Mouse (Mus musculus): ENCODE measurements around the gene Auts2. TPM values are rescaled to one million over a fixed set of nuclear protein-coding genes. Genes with fewer than 3 reads are reported as not detected.

The Auts2 gene
- polyA plus RNA-seq, 1 experiment = 9.2 TPM

GRCm38 (mm10) chr5:132272132-132272531, 271.0 kb downstream of the Auts2 start:
- H3K36me3 ChIP-seq (ENCODE audit: control insufficient read depth, insufficient read depth, low read length) = no peaks in the 10 kb centered on the region
- H3K27me3 ChIP-seq (replicated peaks; ENCODE audit: control insufficient read depth, insufficient read depth, low read length) = no peaks in the 10 kb centered on the region
- no peak for TF ChIP-seq CTCF (conservative IDR thresholded peaks at IDR 0.05; ENCODE audit: insufficient read depth, insufficient read length, low read depth, low read length)
- TF ChIP-seq POLR2A (IDR thresholded peaks at IDR 0.05; ENCODE audit: low read depth, low read length) = no peak
- no peak for DNase-seq
- no peak overlapping the region for H3K27ac ChIP-seq (ENCODE audit: insufficient read depth, low read depth, low read length)
- 69% methylated on average over 4 of the region's 4 CpGs for WGBS
- H3K4me3 ChIP-seq (ENCODE audit: insufficient read depth, low read depth, low read length) = no peak overlapping the region
- no peaks in the 10 kb centered on the region for H3K4me1 ChIP-seq (ENCODE audit: control insufficient read depth, insufficient read depth, low read length)

GRCm38 (mm10) chr5:132270896-132271295, 272.2 kb downstream of the Auts2 start:
- DNase-seq = no peak
- H3K4me3 ChIP-seq (ENCODE audit: insufficient read depth, low read depth, low read length) = no peak overlapping the region
- no peaks in the 10 kb centered on the region for H3K36me3 ChIP-seq (ENCODE audit: control insufficient read depth, insufficient read depth, low read length)
- TF ChIP-seq POLR2A (IDR thresholded peaks at IDR 0.05; ENCODE audit: low read depth, low read length) (no peak), CTCF (conservative IDR thresholded peaks at IDR 0.05; ENCODE audit: insufficient read depth, insufficient read length, low read depth, low read length) (no peak)
- no peak overlapping the region for H3K27ac ChIP-seq (ENCODE audit: insufficient read depth, low read depth, low read length)
- no peaks in the 10 kb centered on the region for H3K27me3 ChIP-seq (replicated peaks; ENCODE audit: control insufficient read depth, insufficient read depth, low read length)
- 96% methylated on average over 1 of the region's 1 CpGs for WGBS
- no peaks in the 10 kb centered on the region for H3K4me1 ChIP-seq (ENCODE audit: control insufficient read depth, insufficient read depth, low read length)

GRCm38 (mm10) chr5:132270074-132270473, 273.1 kb downstream of the Auts2 start:
- no peak for TF ChIP-seq POLR2A (IDR thresholded peaks at IDR 0.05; ENCODE audit: low read depth, low read length)
- no peak for TF ChIP-seq CTCF (conservative IDR thresholded peaks at IDR 0.05; ENCODE audit: insufficient read depth, insufficient read length, low read depth, low read length)
- 87% methylated on average over 3 of the region's 3 CpGs for WGBS
- no peak overlapping the region for H3K27ac ChIP-seq (ENCODE audit: insufficient read depth, low read depth, low read length)
- H3K4me3 ChIP-seq (ENCODE audit: insufficient read depth, low read depth, low read length) = no peak overlapping the region
- no peak for DNase-seq
- no peaks in the 10 kb centered on the region for H3K4me1 ChIP-seq (ENCODE audit: control insufficient read depth, insufficient read depth, low read length)
- H3K36me3 ChIP-seq (ENCODE audit: control insufficient read depth, insufficient read depth, low read length) = no peaks in the 10 kb centered on the region
- no peaks in the 10 kb centered on the region for H3K27me3 ChIP-seq (replicated peaks; ENCODE audit: control insufficient read depth, insufficient read depth, low read length)

- H3K27ac ChIP-seq (ENCODE audit: insufficient read depth, low read depth, low read length) = no peak overlapping the region
- no peak overlapping the region for H3K4me3 ChIP-seq (ENCODE audit: insufficient read depth, low read depth, low read length)
- no peaks in the 10 kb centered on the region for H3K4me1 ChIP-seq (ENCODE audit: control insufficient read depth, insufficient read depth, low read length)
- TF ChIP-seq POLR2A (IDR thresholded peaks at IDR 0.05; ENCODE audit: low read depth, low read length) = no peak
- TF ChIP-seq CTCF (conservative IDR thresholded peaks at IDR 0.05; ENCODE audit: insufficient read depth, insufficient read length, low read depth, low read length) = no peak
- H3K36me3 ChIP-seq (ENCODE audit: control insufficient read depth, insufficient read depth, low read length) = no peaks in the 10 kb centered on the region
- DNase-seq = no peak
- no peaks in the 10 kb centered on the region for H3K27me3 ChIP-seq (replicated peaks; ENCODE audit: control insufficient read depth, insufficient read depth, low read length)
- 89% methylated on average over 6 of the region's 6 CpGs for WGBS
These were observed 274.7 kb downstream of the Auts2 start for GRCm38 (mm10) chr5:132268351-132268967.

- Histone ChIP-seq H3K27me3 (replicated peaks; ENCODE audit: control insufficient read depth, insufficient read depth, low read length) (no peaks in the 10 kb centered on the region), H3K4me3 (ENCODE audit: insufficient read depth, low read depth, low read length) (no peak overlapping the region), H3K36me3 (ENCODE audit: control insufficient read depth, insufficient read depth, low read length) (no peaks in the 10 kb centered on the region), H3K27ac (ENCODE audit: insufficient read depth, low read depth, low read length) (no peak overlapping the region), H3K4me1 (ENCODE audit: control insufficient read depth, insufficient read depth, low read length) (no peaks in the 10 kb centered on the region)
- no peak for DNase-seq
- TF ChIP-seq POLR2A (IDR thresholded peaks at IDR 0.05; ENCODE audit: low read depth, low read length) (no peak), CTCF (conservative IDR thresholded peaks at IDR 0.05; ENCODE audit: insufficient read depth, insufficient read length, low read depth, low read length) (no peak)
- WGBS = 72% methylated on average over 1 of the region's 1 CpGs
These were observed 278.1 kb downstream of the Auts2 start for GRCm38 (mm10) chr5:132265015-132265414.

DNA sequence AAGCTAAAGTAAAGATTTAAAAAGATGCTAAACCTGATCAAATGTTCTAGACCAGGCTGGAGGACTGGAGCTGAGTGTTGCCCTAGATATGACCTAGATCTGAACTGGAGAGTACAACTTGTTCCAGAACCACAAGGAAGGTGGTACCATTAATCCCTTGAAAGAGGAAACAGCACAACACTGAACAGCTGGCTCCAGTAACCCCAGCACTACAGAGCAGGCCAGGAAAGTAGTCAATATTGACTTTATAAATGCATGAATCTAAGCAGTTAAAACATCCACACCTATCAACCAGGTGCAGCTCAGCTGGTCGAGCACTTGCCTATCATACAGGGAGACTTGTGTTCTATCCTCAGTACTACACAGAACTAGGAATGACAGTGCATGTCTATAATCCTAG, 281.4 kb downstream of the Auts2 start:
- 87% methylated on average over 1 of the region's 1 CpGs for WGBS

DNA sequence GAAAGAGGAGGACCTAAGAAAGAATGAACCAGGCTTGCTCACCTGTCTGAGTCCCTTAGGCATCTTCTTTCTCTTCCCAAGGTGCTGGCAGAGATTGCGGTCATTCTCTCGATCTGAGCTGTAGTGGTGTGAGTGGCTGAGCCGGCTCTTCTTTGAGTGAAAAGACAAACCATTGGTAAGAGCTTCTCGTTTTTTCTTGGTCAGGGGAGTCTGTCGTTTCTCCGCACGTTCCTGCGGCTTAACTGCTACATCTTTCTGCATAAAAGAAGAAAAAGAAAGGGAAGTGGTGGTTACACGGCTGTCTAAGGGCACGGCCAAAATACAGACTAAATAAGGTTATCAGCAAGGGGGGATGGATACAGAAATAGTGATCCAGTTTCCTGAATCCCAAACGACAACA, 284.3 kb downstream of the Auts2 start:
- WGBS = 90% methylated on average over 11 of the region's 11 CpGs
- Histone ChIP-seq H3K4me1 (ENCODE audit: control insufficient read depth, insufficient read depth, low read length) (no peaks in the 10 kb centered on the region), H3K27me3 (replicated peaks; ENCODE audit: control insufficient read depth, insufficient read depth, low read length) (no peaks in the 10 kb centered on the region), H3K4me3 (ENCODE audit: insufficient read depth, low read depth, low read length) (no peak overlapping the region), H3K36me3 (ENCODE audit: control insufficient read depth, insufficient read depth, low read length) (no peaks in the 10 kb centered on the region), H3K27ac (ENCODE audit: insufficient read depth, low read depth, low read length) (no peak overlapping the region)
- no peak for TF ChIP-seq POLR2A (IDR thresholded peaks at IDR 0.05; ENCODE audit: low read depth, low read length)
- TF ChIP-seq CTCF (conservative IDR thresholded peaks at IDR 0.05; ENCODE audit: insufficient read depth, insufficient read length, low read depth, low read length) = no peak
- DNase-seq = no peak

More for the DNA sequence above, 281.4 kb downstream of the Auts2 start:
- H3K4me1 ChIP-seq (ENCODE audit: control insufficient read depth, insufficient read depth, low read length) = no peaks in the 10 kb centered on the region
- TF ChIP-seq POLR2A (IDR thresholded peaks at IDR 0.05; ENCODE audit: low read depth, low read length) (no peak), CTCF (conservative IDR thresholded peaks at IDR 0.05; ENCODE audit: insufficient read depth, insufficient read length, low read depth, low read length) (no peak)
- no peak for DNase-seq
- H3K27ac ChIP-seq (ENCODE audit: insufficient read depth, low read depth, low read length) = no peak overlapping the region
- H3K36me3 ChIP-seq (ENCODE audit: control insufficient read depth, insufficient read depth, low read length) = no peaks in the 10 kb centered on the region
- no peak overlapping the region for H3K4me3 ChIP-seq (ENCODE audit: insufficient read depth, low read depth, low read length)
- no peaks in the 10 kb centered on the region for H3K27me3 ChIP-seq (replicated peaks; ENCODE audit: control insufficient read depth, insufficient read depth, low read length)

Data from kidney, adult 2 months (tissue).